Mouse (Mus musculus) mouse trophoblast stem cell (cell line): ENCODE data around the gene Hsf4.
"Not testable (repeated sequence)": the region's sequence is repeated elsewhere in the genome, so short reads cannot be mapped to it uniquely, and the experiment has no call there.

Experiments
- in situ Hi-C, 2 experiments: fragments of 300-500 bp; cut with MseI, MboI; formaldehyde crosslinking; loops; 2 replicates in 1 of 2; 3 replicates in 1 of 2; pipeline ENCODE4 v1.15.1; 2025

The Hsf4 gene

DNA sequence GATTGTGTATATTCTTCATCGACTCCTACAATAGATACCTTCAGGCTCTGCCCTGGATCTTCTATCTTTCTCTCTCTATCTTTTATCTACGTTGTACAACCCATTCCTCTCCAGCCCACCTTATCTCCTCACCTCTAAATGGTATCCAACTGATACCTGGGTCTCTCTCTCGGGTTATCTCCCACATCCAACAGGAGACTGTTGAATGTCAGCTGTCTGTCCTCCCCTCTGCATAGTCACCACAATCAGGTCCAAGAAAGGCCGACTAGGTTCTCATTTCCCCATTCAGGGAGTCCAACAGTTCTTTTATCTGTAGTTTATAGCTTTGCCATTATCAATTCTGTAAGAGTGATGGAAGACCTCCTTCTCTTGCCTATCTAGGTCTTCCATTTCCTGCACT is 12.6 kb downstream of the Hsf4 start:
- in situ Hi-C loops: no loop called here

DNA sequence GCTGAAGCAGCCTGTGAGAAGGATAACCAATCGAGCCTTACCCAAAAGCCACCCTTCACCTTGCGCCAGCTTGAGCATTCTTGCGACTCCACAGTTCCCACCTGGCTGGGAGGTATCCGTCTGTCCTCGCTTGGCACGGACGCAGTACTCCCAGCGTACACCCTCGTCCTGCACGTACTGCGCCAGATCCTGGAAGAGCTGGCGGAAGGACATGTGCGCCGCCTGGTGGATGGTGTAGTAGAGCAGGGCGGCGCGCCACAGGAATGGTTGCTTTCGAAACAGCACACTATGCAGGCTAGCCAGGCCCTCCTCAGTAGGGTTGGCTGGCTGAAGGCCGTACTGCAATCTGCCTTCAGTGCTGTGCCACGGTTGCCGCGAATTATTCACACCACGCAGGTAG is 13.5 kb downstream of the Hsf4 start:
- in situ Hi-C loops: no loop called here

DNA sequence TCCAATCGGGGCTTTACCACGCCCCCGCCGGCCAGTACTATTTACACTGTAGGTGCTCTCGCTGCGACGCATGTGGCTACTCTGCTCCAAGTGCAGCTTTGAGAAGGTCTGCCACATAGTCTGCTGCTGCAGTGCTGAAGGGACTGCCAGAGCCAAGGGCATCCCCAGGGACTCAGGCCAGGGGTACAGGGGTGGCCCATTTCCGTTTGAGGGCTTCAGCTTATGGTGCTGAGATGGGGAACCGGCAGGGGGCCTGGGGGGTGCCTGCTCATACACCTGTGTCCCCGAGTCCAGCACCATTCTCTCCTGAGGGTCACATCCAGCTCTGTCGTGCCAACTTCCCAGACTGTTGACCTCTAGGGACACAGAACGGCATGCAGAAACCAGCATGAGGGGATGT is 15.9 kb downstream of the Hsf4 start:
- in situ Hi-C loops: no loop called here

DNA sequence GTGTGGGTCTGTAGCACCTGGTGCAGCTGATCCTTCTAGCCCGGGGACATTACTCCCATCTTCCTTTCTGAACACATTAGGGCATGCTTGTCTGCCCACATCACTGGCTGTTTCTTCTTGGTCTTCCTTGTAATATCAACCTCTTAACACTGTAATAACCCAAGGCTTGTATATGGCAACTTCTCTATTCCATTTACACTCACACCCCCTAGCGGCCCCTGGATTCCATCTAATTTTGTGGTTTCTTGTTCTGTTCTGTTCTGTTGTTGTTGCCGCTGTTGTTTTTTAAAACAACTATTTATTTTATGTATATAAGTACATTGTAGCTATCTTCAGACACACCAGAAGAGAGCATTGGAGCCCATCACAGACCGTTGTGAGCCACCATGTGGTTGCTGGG is 17.3 kb downstream of the Hsf4 start:
- in situ Hi-C loops: no loop called here

DNA sequence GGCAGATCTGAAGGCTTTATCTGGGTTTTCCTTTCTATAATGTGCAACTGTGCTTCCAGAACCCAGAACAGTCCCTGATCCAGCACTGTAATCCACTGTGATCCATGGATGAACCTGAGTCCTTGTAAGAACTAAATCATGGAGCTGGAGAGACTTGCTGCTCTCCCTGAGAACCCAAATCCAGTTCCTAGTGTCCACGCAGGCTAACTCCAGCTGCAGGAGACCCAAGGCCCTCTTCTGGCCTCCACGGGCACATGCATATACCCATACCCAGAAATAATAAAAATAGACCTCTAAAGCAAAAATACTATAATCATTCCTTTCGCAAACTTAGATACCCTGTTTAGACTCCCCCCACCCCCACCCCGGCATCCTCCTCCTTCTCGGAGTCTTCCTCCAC is 18.6 kb downstream of the Hsf4 start:
- in situ Hi-C loops: no loop called here

DNA sequence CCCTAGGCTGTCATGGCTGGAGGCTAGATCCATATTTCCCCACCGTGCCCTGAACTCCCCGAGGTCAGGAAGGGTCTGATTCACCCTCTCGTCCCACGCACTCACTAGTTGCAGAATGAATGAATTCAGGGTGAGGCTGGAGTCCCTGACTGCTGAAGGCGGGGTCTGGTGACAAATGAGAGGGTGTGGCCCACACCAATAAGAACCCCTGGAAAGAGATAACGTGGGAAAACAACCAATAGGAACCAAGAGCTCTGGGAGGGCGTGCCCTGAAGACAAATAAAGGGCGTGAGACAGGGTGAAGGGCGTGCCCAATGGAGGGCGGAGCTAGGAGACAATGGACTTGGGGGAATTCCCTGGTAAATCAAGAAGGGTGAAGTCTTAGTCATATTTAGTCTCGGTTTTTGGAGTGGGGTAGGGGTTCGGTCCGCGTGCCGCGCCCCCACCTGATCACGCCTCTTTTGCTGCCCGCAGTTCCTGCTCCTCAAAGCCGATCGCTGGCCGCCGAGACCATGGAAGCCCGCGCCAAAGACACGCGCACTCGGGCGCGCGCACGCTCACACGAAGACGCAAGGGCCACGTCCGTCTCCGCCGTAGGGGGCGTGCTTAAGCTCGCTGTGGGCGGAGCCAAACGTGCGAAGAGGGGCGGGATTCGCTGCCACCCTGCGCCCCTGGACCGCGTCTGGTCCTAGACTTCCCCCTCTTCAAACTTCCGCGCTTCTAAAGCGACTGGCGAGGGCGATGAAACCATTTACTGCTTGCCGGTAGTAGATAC is 19.5 kb downstream of the Hsf4 start:
- in situ Hi-C loops: no loop called here

DNA sequence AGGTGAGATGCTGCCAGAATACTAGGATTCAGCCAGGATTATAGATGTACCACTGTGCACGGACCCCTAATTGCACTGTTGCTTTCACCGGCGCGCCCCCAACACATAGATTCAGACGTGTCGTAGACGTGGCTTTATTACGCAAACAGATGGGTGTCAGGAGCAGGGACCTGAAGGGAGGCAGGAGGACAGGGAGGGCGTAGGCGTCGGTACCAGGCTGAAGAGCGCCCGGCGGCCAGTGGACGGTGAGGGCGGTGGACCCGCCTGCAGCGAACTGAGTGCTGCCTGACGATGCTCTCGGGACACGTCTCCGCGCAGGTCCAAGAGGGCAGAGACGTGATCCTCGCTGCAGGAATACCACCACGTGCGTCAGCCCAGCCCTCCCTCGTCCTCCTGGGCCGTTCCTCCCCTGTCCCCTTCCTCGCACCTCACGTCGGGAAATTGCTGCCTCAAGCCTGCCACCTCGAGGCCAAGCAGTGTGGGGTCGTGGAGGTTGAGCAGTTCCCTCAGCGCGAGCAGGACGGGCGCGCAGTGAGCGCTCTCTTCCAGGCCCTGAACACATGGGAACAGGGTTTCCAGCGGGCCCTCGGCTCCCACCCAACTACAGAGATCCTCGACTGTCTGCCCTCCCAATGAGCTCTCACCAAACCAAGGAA is 20.3 kb downstream of the Hsf4 start, which contains the start of gene 4931428F04Rik:
4931428F04Rik (minus strand) TSS at position 60 of the 656 bp plus-strand sequence.
- in situ Hi-C loops: no loop called here

DNA sequence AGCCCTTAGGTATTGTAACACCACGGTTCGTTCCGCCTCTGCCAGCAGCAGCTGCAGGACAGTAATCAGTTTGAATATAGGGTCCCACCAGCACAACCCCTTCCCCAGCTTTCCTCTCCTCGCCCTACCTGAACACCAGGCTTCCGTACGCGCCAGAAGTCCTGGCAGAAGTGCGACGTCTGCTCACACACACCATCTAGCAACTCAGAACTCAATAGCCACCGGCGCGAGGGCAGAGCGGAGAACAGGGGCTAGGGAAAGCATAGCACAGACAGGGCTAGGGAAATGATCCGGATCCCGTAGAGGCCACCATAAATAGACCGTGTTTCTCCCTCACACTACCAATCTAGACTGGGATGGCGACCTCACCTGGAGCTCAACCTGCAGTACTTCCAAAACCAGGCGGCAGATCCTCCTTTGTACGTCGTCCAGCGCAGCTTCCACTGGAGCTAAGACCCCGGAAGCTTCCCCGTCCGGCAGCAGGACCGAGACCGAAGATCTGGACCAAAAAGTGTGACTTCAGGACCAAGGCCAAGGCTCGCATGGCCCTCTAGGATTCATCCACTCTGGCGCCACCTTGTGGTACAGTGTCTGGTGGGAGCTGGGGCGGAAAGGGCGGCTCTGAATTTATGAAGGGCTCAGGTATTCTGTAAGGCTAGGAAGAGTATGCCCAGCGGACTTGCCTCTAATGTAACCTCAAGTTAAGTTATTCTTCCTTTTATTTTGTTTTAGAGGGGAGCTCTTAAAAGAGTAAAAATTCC is 21.1 kb downstream of the Hsf4 start:
- in situ Hi-C loops: no loop called here

DNA sequence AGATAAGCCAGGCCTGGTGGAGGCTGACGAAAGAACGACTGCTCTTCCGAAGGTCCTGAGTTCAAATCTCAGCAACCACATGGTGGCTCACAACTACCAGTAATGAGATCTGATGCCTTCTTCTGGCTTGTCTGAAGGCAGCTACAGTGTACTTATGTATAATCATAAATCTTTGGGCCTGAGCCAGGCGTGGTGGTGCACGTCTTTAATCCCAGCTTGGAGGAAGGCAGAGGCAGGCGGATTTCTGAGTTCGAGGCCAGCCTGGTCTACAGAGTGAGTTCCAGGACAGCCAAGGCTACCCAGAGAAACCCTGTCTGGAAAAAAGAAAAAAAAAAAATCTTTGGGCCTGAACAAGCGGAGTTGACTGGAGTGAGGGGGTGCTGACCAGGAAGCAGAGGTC is 21.8 kb downstream of the Hsf4 start:
- in situ Hi-C loops: not testable (repeated sequence)

DNA sequence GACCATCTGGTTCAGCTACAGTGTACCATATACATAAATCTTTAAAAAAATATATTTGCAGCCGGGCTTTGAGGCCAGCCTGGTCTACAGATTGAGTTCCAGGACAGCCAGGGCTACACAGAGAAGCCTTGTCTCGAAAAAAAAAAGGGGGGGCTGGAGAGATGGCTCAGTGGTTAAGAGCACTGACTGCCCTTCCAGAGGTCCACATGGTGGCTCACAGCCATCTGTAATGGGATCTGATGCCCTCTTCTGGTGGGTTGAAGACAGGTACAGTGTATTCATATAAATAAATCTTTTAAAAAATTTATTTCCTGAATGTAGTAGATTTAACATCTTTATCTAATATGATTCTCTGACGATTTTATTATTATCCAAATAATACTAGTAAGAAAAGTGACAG is 22.2 kb downstream of the Hsf4 start:
- in situ Hi-C loops: not testable (repeated sequence)

DNA sequence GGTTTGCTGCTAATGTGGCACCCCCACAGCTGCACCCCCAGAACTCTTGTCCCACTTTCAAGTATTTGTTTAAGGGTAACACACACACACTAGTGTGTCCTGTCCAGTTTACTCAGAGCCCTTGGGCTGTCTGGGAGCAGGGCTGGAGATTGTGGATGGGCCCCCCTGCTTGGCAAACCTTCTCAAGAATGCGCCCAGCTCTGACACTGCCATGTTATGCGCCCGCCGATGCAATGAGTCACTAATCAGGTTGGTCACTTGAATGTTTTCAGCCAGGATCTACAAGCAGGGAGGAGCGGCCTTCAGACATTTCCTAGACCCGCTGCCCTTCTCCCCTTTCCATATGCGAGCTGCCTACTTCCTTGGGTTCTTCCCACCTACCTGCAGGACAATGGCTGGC is 22.9 kb downstream of the Hsf4 start:
- in situ Hi-C loops: no loop called here

DNA sequence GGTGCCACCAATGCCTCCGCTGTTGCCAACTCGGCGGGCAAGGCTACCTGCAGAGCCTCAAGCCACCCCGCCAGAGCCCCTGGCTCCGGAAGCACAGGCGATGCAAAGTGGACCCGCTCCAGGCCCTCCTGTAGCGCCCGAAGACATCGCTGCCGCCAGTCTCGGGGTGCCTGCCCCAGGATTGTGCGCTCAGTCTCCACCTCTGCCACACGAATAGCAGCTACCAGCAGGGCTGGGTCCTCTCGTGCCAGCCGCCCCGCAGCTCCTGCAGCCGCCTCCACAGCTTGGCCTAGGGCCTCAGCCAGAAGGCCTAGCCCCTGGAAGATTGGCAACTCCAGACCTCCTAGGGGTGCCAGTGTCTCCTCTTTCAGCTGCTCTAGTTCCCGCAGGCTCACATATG is 23.8 kb downstream of the Hsf4 start:
- in situ Hi-C loops: no loop called here

DNA sequence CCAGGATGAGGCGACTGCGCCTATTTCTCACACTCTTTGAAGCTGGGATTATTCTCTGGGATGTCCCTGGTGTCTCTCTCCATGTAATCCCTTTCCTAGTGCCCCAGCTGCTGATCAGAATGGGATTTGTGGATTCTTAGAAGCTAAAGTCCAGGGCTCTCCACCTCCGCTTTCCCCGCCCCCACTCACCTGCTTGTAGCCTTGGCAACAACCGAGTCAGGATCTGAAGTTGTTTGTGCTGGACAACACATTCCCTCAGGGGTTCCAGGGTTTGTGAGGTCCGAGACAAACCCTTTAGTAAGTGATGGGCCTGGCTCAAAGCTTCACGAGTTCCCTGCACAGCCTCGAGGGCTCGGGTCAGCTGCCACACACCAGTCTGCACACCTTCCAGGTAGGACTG is 25.2 kb downstream of the Hsf4 start:
- in situ Hi-C loops: no loop called here

DNA sequence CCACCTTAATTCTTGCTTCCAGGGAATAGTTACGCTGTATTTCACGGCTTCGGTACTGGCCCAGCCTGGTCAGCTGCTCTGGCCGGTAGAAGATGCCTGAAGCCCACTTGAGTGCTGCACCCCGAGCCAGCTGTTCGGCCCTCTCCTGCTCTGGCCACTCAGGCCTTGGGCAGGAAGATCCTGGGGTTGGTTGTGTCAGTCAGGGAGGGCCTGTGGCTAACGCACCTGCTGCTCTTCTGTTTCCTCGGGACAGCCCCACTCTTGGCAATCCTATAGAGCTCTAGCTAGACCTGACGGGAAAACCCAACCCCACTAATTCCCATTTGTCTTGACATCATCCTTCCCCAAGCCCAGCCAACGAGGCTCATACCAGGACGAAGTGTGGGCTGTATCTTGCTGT is 25.7 kb downstream of the Hsf4 start:
- in situ Hi-C loops: no loop called here

DNA sequence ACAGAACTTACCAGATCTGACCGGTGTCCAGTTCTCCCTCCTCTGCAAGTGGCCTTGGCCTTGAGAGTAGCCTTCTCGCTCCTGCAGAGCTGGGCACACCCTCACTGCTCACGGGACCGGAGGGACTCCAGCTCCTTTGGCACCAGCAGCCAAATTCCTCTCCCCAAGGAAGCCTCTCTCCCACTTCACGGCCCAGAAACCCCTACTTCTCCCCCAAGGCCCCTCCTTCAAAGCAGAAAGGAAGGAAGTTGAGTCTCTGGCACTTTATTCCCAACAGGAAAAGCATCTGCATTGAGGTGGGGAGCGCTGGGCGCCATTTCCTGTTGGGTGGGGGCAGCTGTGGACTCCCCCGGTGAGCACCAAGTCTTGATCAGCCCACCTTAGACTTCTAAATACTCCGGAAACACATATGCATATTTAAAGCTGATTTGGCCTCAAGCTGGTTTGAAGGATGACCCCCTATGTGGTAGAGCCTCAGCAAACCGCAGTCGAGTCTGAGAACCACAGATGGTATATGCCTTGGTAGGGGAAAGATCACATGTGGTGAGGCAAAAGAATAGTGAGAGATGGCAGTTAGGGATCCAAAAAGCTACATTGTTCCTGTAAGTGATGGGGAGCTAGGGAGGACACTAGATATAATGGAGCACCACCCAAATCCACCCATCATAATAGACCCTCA is 26.4 kb downstream of the Hsf4 start, which contains the start of gene Exoc3l:
Exoc3l (minus strand) TSS at position 207 of the 679 bp plus-strand sequence.
- in situ Hi-C loops: no loop called here

DNA sequence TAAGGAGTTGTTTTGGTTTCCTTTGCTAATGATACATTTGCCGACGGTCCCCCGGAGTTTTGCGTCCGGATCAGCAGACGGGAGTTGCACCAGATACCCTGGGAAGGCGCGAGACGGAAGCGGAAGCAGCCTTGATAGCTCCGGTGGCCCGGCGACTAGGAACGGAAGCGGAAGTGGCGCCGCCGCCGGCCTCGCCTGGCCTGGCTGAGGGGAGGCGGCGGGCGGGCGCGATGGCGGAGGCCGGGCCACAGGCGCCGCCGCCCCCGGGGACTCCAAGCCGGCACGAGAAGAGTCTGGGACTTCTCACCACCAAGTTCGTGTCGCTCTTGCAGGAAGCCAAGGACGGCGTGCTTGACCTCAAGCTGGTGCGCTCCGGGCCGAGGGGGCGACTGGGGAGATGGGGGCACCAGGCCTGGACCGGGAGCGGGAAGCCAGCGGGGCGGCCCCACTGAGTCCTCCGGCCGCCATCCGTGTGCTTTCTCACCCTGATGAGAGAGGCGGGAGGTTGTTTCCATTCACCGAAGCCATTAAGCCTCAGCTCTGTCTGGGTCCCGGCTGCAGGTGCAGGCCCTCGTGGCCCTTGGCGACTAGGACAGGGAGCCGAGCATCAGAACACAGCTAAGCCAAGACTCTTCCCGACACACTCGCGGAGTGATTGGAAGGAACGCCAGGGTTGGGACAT is 28.1 kb downstream of the Hsf4 start, which contains the start of gene E2f4:
E2f4 (plus strand) TSS at position 153 of the 682 bp plus-strand sequence.
- in situ Hi-C loops: no loop called here

DNA sequence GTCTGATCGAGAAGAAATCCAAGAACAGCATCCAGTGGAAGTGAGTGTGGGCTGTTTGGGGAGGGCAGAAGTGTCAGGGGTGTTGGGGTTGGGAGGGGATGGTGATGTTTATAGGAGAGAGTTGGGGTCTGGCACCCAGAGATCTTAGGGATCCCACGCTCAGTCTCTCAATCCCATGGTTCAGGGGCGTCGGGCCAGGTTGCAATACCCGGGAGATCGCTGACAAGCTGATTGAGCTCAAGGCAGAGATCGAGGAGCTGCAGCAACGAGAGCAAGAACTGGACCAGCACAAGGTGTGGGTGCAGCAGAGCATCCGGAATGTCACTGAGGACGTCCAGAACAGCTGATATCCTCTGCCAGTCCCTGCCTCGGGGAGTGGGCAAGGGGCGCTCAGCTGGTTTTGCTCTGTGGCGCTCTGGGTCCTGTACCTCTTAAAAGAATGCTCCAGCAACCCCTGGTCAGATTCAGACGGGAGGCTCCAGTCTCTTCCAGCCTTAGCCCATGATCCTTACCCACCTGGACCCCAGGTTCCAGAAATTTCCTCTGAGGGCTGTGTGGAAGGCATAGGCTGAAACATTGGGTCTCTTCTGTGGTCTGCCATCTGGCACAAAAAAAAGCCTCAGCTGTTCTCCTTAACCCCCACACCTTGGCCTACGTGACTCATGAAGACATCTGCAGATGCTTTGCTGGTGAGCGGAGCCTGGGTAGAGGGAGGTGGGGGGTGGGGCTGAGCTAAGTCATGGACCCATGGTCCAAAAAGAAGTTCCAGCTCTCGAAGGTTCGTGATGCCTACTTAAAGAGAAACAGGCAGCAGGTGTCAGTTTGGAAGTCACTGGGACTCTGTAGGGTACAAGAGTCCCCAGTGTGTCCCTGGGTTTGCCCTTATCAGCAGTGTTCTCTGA is 29.0 kb downstream of the Hsf4 start:
- in situ Hi-C loops: no loop called here

DNA sequence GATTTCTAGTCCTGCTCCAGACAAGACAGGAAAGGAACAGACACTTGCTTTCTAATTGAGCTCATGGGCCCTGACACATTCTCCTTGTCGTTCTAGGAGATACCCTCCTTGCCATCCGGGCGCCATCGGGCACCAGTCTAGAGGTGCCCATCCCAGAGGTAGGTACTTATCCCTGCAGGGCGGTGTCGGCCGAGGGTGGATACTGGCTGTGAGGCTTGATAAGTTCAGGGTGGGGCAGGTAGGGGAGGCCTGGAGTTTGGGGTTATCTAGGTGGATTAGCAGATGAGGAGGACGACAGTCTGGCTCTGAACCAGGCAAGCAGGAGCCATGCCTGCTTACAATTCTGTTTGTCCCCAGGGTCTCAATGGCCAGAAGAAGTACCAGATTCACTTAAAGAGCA is 30.4 kb downstream of the Hsf4 start:
- in situ Hi-C loops: no loop called here

DNA sequence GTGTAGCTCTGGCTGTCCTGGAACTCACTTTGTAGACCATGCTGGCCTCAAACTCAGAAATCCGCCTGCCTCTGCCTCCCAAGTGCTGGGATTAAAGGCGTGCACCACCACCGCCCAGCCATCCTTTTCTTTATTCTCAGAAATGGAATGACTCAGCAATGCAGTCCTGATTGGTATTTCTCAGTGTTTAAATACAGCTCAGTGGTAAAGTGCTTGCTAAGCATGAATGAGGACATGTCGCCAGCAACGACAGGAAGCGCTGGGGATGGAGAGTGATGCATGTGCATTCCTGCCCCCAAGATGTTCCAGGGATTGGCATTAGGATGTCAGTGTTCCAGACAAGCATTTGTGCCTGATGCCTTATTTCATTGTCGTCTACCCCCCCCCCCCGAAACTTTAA is 33.8 kb downstream of the Hsf4 start:
- in situ Hi-C loops: no loop called here

DNA sequence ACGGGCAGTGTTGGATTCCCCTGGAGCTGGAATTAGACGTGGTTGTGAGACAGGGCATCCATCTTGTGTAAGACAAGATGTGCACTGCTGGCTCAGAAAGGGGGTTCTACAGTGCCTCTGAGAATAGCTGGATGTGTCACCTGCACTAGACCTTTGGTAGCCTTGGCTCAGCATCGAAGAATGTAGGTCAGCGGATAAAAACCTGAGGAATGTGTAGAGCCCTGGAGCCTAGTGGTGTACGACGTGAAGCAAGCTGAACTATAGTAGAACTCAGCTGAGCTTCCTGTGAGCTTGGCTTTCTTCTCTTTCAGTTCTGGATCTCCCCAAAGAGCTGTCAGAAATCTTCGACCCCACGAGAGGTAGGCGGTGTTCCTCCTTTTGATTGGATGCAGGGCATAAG is 34.3 kb downstream of the Hsf4 start:
- in situ Hi-C loops: no loop called here
